Mouse (Mus musculus) lung, embryonic 16.5 days (tissue): Measurements from ENCODE around the gene Gtpbp8. TPM values are rescaled to one million over a fixed set of nuclear protein-coding genes. Genes with fewer than 3 reads are reported as not detected.

Experiments used
- ATAC-seq: fragments of 200-750 bp; cut with Nextera tagmentation; 2 replicates; pipeline ENCODE4 v1.8.0; 2017; ENCODE audit warnings: low read depth, mild to moderate bottlenecking, moderate library complexity
- H3K27ac ChIP-seq: fragments of 300-500 bp; sonication (generic); 2 replicates; pipeline ENCODE4 v1.5.1; 2014; ENCODE audit warnings: mild to moderate bottlenecking, control low read depth, low read length
- H3K27me3 ChIP-seq: fragments of 300-500 bp; sonication (generic); 2 replicates; pipeline ENCODE4 v1.6.1; 2014; ENCODE audit warnings: low read depth, low read length, mixed read lengths; ENCODE audit not compliant: control insufficient read depth, insufficient read depth
- H3K36me3 ChIP-seq: fragments of 300-500 bp; sonication (generic); 2 replicates; pipeline ENCODE4 v1.6.1; 2014; ENCODE audit warnings: low read length; ENCODE audit not compliant: control insufficient read depth, insufficient read depth
- H3K4me1 ChIP-seq: fragments of 300-500 bp; sonication (generic); replicated peaks from 2 replicates; pipeline ENCODE4 v1.6.1; 2014; ENCODE audit warnings: low read length, mixed read lengths; ENCODE audit not compliant: control insufficient read depth, insufficient read depth
- H3K4me2 ChIP-seq: fragments of 300-500 bp; sonication (generic); 2 replicates; pipeline ENCODE4 v1.6.1; 2014; ENCODE audit warnings: low read depth, low read length, control low read depth
- H3K4me3 ChIP-seq: fragments of 300-500 bp; sonication (generic); 2 replicates; pipeline ENCODE4 v1.5.1; 2014; ENCODE audit warnings: mild to moderate bottlenecking, low read length, control low read depth
- H3K9ac ChIP-seq: fragments of 300-500 bp; sonication (generic); 2 replicates; pipeline ENCODE4 v1.6.1; 2014; ENCODE audit warnings: low read length, control low read depth
- H3K9me3 ChIP-seq: fragments of 300-500 bp; sonication (generic); 2 replicates; pipeline ENCODE4 v1.6.1; 2016; ENCODE audit warnings: low read length; ENCODE audit not compliant: control insufficient read depth
- WGBS: fragments of 180-500 bp; shearing (Covaris S2); extraction: QIAGEN DNeasy Blood & Tissue Kit; methylation state at CpG from one replicate; pipeline ENCODE4 v1.1.7; 2014; 5-methylcytosine and 5-hydroxymethylcytosine counted together
- polyA plus RNA-seq: library from polyadenylated mRNA; unstranded; fragments of >200 nt; fragmentation: Nextera tagmentation; extraction: Ambion mirVana; gene quantifications from 2 replicates; pipeline ENCODE4 v1.2.1, GENCODE M21; 2015

The Gtpbp8 gene
- polyA plus RNA-seq, 1 experiment from 2014 or later = 29.7 TPM

DNA sequence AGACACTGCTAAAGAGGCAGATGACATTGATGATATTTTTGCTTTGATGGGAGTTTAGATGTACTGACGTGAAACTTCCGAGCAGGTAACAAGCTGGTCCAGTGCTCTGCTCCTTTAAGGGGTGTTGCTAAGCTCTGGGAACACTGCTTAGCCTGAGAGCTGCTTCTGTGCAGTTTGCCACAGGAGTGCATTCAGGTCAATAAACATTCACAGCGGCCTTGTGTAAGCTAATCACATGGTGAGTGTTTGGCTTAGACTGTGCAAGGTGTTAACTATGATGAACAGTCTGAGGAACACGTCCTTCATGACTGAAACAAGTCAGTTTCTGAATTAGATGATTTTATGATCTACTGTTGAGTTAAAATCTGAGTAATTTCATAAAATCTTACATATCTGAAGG lies 10.0 kb downstream of the Gtpbp8 start:
- WGBS = 73% methylated on average over 4 of the region's 4 CpGs
- H3K4me1 ChIP-seq = no peaks in the 10 kb centered on the region
- H3K4me3 ChIP-seq = no peak overlapping the region
- no peaks in the 10 kb centered on the region for H3K9me3 ChIP-seq
- no peak for ATAC-seq
- H3K9ac ChIP-seq = no peak overlapping the region
- H3K4me2 ChIP-seq = no peak overlapping the region
- no peak overlapping the region for H3K27ac ChIP-seq
- no peaks in the 10 kb centered on the region for H3K27me3 ChIP-seq
- peaks cover 42% of the 10 kb centered on the region for H3K36me3 ChIP-seq

DNA sequence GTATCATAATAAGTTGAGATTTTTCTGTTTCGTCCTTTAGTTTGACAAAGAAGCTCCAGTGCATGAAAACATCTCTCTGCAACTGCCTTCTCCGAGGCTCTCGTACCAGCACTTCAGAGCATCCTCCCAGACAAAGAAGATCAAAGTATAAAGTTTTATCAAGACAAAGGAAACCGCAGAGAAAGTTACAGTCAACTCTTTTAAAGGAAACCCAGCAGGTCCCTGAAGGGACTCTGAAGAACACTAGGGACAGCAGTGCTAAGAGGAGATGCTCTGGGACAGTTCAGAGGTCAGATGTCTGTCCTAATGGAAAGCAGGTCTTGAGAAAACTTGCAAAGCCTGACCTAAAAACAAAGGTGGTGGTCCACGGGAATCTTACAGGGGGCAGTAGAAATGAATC lies 10.5 kb downstream of the Gtpbp8 start:
- 82% methylated on average over 5 of the region's 5 CpGs for WGBS
- no peak for ATAC-seq
- no peak overlapping the region for H3K4me2 ChIP-seq
- no peak overlapping the region for H3K9ac ChIP-seq
- H3K36me3 ChIP-seq = peaks cover 45% of the 10 kb centered on the region
- H3K4me3 ChIP-seq = no peak overlapping the region
- no peak overlapping the region for H3K27ac ChIP-seq
- H3K9me3 ChIP-seq = no peaks in the 10 kb centered on the region
- no peaks in the 10 kb centered on the region for H3K27me3 ChIP-seq
- H3K4me1 ChIP-seq = no peaks in the 10 kb centered on the region

DNA sequence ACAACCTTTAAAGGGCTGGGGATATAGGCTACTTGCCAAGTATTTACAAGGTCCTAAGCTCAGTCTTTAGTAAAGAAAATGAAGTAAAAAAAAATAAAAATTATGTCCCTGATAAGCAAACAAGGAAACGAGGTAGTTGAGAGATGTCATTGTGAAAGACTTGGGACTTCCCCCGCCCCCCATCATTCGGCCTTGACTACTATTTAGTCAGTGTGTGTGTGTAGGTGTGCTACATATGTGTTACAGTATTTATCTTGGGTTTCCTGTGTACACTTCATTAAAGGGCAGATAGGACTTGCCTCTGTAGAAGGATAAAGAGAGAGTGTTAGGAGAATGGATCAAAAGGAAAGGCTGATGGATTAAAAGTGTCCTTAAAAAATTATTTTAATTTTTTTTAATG lies 12.1 kb downstream of the Gtpbp8 start:
- Histone ChIP-seq H3K9ac (no peak overlapping the region), H3K9me3 (no peaks in the 10 kb centered on the region), H3K36me3 (peaks cover 50% of the 10 kb centered on the region), H3K4me1 (no peaks in the 10 kb centered on the region), H3K4me2 (no peak overlapping the region), H3K4me3 (no peak overlapping the region), H3K27me3 (no peaks in the 10 kb centered on the region), H3K27ac (no peak overlapping the region)
- no peak for ATAC-seq
- 64% methylated on average over 3 of the region's 3 CpGs for WGBS

- WGBS = 96% methylated on average over 3 of the region's 3 CpGs
- H3K9ac ChIP-seq = no peak overlapping the region
- H3K9me3 ChIP-seq = no peaks in the 10 kb centered on the region
- no peak for ATAC-seq
- no peak overlapping the region for H3K4me2 ChIP-seq
- H3K36me3 ChIP-seq = peaks cover 18% of the 10 kb centered on the region
- H3K4me1 ChIP-seq = peaks cover 22% of the 10 kb centered on the region
- no peaks in the 10 kb centered on the region for H3K27me3 ChIP-seq
- no peak overlapping the region for H3K4me3 ChIP-seq
- H3K27ac ChIP-seq = no peak overlapping the region
These were observed 18.6 kb downstream of the Gtpbp8 start for GRCm38 (mm10) chr16:44727525-44727924.

DNA sequence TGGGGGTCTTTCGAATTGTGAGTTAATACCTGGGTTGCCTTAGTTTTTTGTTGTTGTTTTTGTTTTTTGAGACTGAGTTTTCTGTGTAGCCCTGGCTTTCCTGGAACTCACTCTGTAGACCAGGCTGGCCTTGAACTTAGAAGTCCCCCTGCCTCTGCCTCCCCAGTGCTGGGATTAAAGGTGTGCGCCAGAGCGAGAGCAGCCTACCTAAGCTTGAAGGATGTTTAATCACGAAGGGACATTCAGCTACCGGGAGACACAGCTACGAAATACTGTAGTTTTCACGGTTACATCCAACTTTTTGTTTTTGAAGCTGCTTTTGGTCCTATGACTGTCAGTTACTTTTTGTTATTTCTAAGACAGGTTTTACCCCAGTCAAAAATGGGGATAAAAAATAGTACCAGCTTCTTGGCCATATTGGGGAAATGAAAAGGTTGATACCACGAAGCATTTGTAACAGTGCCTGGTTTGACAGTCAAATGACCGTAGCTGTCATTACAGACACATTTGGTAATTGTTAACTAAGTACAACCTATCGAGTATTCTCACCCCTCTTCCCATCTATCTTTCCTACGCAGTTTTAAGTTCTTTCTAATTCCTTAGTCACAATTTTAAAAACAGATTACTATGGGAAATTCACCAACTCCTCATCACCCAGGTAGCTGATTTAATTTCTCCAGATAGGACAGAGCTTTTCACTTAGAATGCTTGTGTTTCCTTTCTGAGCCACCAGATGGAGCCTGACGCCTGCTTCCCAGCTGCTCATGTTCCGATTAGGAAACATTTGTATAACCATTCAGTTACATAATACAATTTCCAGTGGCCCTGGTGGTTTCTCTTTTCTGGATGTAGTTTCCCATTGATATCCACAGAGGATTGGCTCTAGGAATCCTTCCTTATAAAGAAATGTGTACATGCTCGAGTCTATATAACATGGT lies 20.6 kb downstream of the Gtpbp8 start:
- Histone ChIP-seq H3K9me3 (no peaks in the 10 kb centered on the region), H3K9ac (peak overlapping the region; percentile 96)

GRCm38 (mm10) chr16:44724847-44725246 lies 21.3 kb downstream of the Gtpbp8 start:
- Histone ChIP-seq H3K27me3 (no peaks in the 10 kb centered on the region), H3K4me1 (peaks cover 25% of the 10 kb centered on the region), H3K4me2 (peak overlapping the region; percentile 92), H3K9ac (peak overlapping the region; percentile 96), H3K27ac (peak overlapping the region; percentile 94), H3K4me3 (peak overlapping the region; percentile 95), H3K9me3 (no peaks in the 10 kb centered on the region), H3K36me3 (peaks cover 5% of the 10 kb centered on the region)
- peak; percentile 13 for ATAC-seq
- WGBS = 0% methylated on average over 14 of the region's 14 CpGs

More for the DNA sequence above, 20.6 kb downstream of the Gtpbp8 start:
- peaks cover 22% of the 10 kb centered on the region for H3K4me1 ChIP-seq
- WGBS = 37% methylated on average over 14 of the region's 14 CpGs
- peak overlapping the region; percentile 95 for H3K4me3 ChIP-seq
- peak overlapping the region; percentile 92 for H3K4me2 ChIP-seq
- peaks cover 8% of the 10 kb centered on the region for H3K36me3 ChIP-seq
- no peak for ATAC-seq
- H3K27me3 ChIP-seq = no peaks in the 10 kb centered on the region
- peak overlapping the region; percentile 94 for H3K27ac ChIP-seq

- Histone ChIP-seq H3K9ac (peak within 1 kb of the TSS; percentile 96), H3K4me3 (peak within 1 kb of the TSS; percentile 95), H3K27me3 (no peaks in the 10 kb centered on the region), H3K27ac (peak within 1 kb of the TSS; percentile 94), H3K36me3 (no peaks in the 10 kb centered on the region), H3K9me3 (no peaks in the 10 kb centered on the region), H3K4me2 (peak within 1 kb of the TSS; percentile 92), H3K4me1 (peaks cover 26% of the 10 kb centered on the region)
- 0% methylated on average over 58 of the region's 64 CpGs for WGBS
- ATAC-seq = peak; percentile 97
These were observed 21.9 kb downstream of the Gtpbp8 start, which contains the start of gene Nepro for GRCm38 (mm10) chr16:44724083-44724787. Nepro (plus strand) TSS chr16:44724301.

DNA sequence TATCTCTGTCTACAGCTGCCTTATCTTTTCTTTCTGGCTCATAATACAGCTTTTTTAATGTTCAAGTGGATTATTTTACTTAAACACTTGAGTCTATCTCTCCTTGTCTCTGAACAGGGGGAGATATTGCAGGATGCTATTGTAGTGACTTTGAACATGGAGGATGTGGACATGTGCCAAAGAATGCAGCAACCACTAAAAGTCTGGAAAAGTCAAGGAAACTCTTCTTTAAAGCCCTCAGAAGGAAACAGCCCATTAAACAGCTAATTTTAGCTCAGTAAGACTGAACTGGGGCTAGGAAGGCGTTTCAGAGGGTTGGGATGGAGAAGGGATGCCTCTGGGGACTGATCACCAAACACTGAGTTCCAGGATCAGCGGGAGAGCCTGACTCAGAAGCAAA lies 23.5 kb downstream of the Gtpbp8 start:
- ATAC-seq = no peak

DNA sequence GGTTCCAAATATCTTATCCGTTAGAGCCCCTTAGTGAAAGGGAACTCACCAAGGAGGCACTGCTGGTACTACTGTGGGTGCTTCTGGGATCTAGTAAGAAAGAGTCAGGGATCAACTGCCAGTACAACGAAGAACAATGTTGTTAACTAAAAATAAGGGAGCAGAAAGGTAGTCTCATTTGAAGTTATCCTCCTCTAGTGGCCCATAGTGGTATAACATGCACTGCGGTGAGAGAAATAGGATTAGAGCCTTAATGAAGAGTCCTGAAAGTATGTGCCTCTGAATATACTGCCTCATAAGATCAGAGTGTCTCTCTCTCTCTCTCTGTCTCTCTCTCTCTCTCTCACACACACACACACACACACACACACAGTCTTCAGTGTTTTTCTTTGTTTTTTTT lies 25.6 kb downstream of the Gtpbp8 start:
- peak overlapping the region; percentile 85 for H3K27ac ChIP-seq
- no peaks in the 10 kb centered on the region for H3K9me3 ChIP-seq
- 65% methylated on average over 3 of the region's 3 CpGs for WGBS
- H3K27me3 ChIP-seq = no peaks in the 10 kb centered on the region
- H3K4me2 ChIP-seq = no peak overlapping the region
- no peaks in the 10 kb centered on the region for H3K36me3 ChIP-seq
- no peak overlapping the region for H3K9ac ChIP-seq
- ATAC-seq = no peak
- peaks cover 23% of the 10 kb centered on the region for H3K4me1 ChIP-seq
- no peak overlapping the region for H3K4me3 ChIP-seq

More for the DNA sequence above, 23.5 kb downstream of the Gtpbp8 start:
- peak overlapping the region; percentile 21; the same call in 1 of the 2 replicates for H3K27ac ChIP-seq
- H3K4me1 ChIP-seq = peaks cover 26% of the 10 kb centered on the region
- 47% methylated on average over 2 of the region's 2 CpGs for WGBS
- H3K9me3 ChIP-seq = no peaks in the 10 kb centered on the region
- no peaks in the 10 kb centered on the region for H3K27me3 ChIP-seq
- no peak overlapping the region for H3K4me3 ChIP-seq
- H3K36me3 ChIP-seq = no peaks in the 10 kb centered on the region
- H3K9ac ChIP-seq = no peak overlapping the region
- no peak overlapping the region for H3K4me2 ChIP-seq
